Mouse (Mus musculus): ENCODE data around the gene Gm20517. TPM values are rescaled to one million over a fixed set of nuclear protein-coding genes. Genes with fewer than 3 reads are reported as not detected.

The Gm20517 gene
- polyA plus RNA-seq, 1 experiment, result 1.3 TPM

DNA sequence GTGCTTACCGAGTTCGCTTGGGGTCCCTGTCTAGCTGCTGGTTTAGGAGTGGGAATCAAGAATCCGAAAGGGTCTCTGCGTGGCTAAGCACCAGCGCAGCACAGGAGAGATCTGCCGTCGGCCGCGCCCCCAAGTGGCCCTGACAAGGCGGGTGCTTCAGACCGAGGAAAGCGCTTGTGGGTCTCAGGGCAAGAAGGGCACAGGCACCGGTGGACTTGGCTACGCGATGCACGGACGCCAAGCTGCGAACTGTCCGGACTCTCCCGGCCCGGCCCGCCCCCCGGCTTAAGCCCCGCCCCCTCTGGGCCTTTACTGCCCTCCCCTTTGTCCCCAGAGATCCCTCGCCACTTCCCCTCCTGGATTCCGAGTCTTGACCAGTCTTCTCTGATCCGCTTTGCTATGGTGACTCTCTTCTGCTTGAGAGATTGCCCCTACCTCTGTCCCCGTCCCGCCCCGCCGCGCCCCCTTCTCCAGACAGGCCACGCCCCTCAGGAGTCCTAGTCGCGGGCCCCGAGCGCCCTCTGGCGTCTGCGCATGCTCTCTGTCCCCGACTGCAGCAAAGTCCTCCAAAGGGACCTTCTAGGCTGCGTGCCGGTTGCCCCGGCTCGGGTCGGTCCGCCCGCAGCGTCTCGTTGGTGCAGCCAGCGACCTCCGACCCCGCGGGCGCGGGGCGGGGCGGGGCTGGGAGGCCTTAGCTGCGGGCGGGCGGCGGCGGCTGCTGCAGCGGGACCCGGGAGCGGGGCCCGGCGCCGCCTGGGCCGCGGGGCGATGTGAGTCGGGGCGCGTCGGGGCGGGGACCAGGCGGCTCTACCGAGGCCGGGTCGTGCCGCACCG lies 83.3 kb downstream of the Gm20517 start, which contains the start of gene Prickle4:
Gene Prickle4 (minus strand): TSS at position 234 of the 834 bp plus-strand sequence.
- Histone ChIP-seq H3K36me3 (ENCODE audit: control insufficient read depth, insufficient read depth) (no peaks in the 10 kb centered on the region), H3K79me3 (ENCODE audit: low read depth) (no peaks in the 10 kb centered on the region), H3K4me3 (ENCODE audit: insufficient read depth, poor library complexity, severe bottlenecking) (peak within 1 kb of the TSS; percentile 40), H3K27me3 (ENCODE audit: control insufficient read depth, insufficient read depth, insufficient read length) (no peaks in the 10 kb centered on the region), H3K79me2 (ENCODE audit: control insufficient read depth, insufficient read depth) (no peaks in the 10 kb centered on the region), H3ac (ENCODE audit: control insufficient read depth, insufficient read length, low read depth) (peak within 1 kb of the TSS; percentile 75)
- no peak for TF ChIP-seq FOSL1 (IDR thresholded peaks at IDR 0.05; ENCODE audit: insufficient read depth, low read length, poor library complexity, severe bottlenecking)
- TF ChIP-seq MYOG (IDR thresholded peaks at IDR 0.05; ENCODE audit: control insufficient read depth, extremely low read depth, insufficient read length), result no peak
- peak; percentile 91 for TF ChIP-seq CTCF (IDR thresholded peaks at IDR 0.05; ENCODE audit: control insufficient read depth, insufficient read depth, insufficient read length)
- TF ChIP-seq MAX (IDR thresholded peaks at IDR 0.05), result no peak
- TF ChIP-seq USF1 (IDR thresholded peaks at IDR 0.05; ENCODE audit: low read depth), result no peak

GRCm38 (mm10) chr17:47695337-47695710 lies 83.9 kb downstream of the Gm20517 start:
- Histone ChIP-seq H3K79me3 (ENCODE audit: low read depth) (no peaks in the 10 kb centered on the region), H3K27me3 (ENCODE audit: control insufficient read depth, insufficient read depth, insufficient read length) (no peaks in the 10 kb centered on the region)
- no peak for TF ChIP-seq MYOD1 (IDR thresholded peaks at IDR 0.05; ENCODE audit: control insufficient read depth, insufficient read length, low read depth)

DNA sequence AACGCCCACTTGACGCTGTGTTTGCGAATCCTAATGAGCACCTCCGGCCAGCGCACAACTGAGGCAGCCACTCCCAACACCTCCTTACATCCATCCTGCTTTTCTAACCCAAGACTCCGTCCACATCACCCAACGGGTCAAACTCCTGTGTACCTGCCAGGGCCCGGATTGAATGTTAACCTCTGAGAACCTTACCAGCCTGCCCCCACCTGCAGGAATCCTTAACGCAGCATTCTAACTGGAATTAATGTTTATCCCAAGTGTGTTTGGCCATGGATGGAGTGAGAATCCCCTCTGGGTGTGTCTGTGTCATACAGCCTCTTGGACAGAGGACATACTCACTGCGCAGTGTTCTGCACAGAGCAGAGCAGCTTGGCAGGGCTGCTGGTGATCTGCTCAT lies 86.8 kb downstream of the Gm20517 start:
- no peaks in the 10 kb centered on the region for H3K79me3 ChIP-seq (ENCODE audit: low read depth)
- H3K4me3 ChIP-seq (ENCODE audit: insufficient read depth, poor library complexity, severe bottlenecking), result no peak overlapping the region
- no peaks in the 10 kb centered on the region for H3K36me3 ChIP-seq (ENCODE audit: control insufficient read depth, insufficient read depth)
- TF ChIP-seq MYOD1 (IDR thresholded peaks at IDR 0.05; ENCODE audit: control insufficient read depth, insufficient read length, low read depth), result no peak
- no peak for TF ChIP-seq USF1 (IDR thresholded peaks at IDR 0.05; ENCODE audit: low read depth)
- TF ChIP-seq CTCF (IDR thresholded peaks at IDR 0.05; ENCODE audit: control insufficient read depth, insufficient read depth, insufficient read length), result no peak
- H3K27me3 ChIP-seq (ENCODE audit: control insufficient read depth, insufficient read depth, insufficient read length), result no peaks in the 10 kb centered on the region
- no peak overlapping the region for H3ac ChIP-seq (ENCODE audit: control insufficient read depth, insufficient read length, low read depth)
- H3K79me2 ChIP-seq (ENCODE audit: control insufficient read depth, insufficient read depth), result no peaks in the 10 kb centered on the region

More at GRCm38 (mm10) chr17:47695337-47695710, 83.9 kb downstream of the Gm20517 start:
- Histone ChIP-seq H3ac (ENCODE audit: control insufficient read depth, insufficient read length, low read depth) (peak overlapping the region; percentile 75), H3K4me3 (ENCODE audit: insufficient read depth, poor library complexity, severe bottlenecking) (peak overlapping the region; percentile 40), H3K79me2 (ENCODE audit: control insufficient read depth, insufficient read depth) (no peaks in the 10 kb centered on the region), H3K36me3 (ENCODE audit: control insufficient read depth, insufficient read depth) (no peaks in the 10 kb centered on the region)

GRCm38 (mm10) chr17:47699055-47699454 lies 87.7 kb downstream of the Gm20517 start:
- no peaks in the 10 kb centered on the region for H3K36me3 ChIP-seq (ENCODE audit: control insufficient read depth, insufficient read depth)
- H3K79me3 ChIP-seq (ENCODE audit: low read depth), result no peaks in the 10 kb centered on the region
- no peak overlapping the region for H3K4me3 ChIP-seq (ENCODE audit: insufficient read depth, poor library complexity, severe bottlenecking)
- no peaks in the 10 kb centered on the region for H3K79me2 ChIP-seq (ENCODE audit: control insufficient read depth, insufficient read depth)
- no peaks in the 10 kb centered on the region for H3K27me3 ChIP-seq (ENCODE audit: control insufficient read depth, insufficient read depth, insufficient read length)
- TF ChIP-seq USF1 (IDR thresholded peaks at IDR 0.05; ENCODE audit: low read depth), result no peak
- no peak for TF ChIP-seq FOSL1 (IDR thresholded peaks at IDR 0.05; ENCODE audit: insufficient read depth, low read length, poor library complexity, severe bottlenecking)
- TF ChIP-seq MAX (IDR thresholded peaks at IDR 0.05), result no peak
- no peak for TF ChIP-seq MYOG (IDR thresholded peaks at IDR 0.05; ENCODE audit: control insufficient read depth, extremely low read depth, insufficient read length)
- no peak for TF ChIP-seq CTCF (IDR thresholded peaks at IDR 0.05; ENCODE audit: control insufficient read depth, insufficient read depth, insufficient read length)
- no peak for TF ChIP-seq MYOD1 (IDR thresholded peaks at IDR 0.05; ENCODE audit: control insufficient read depth, insufficient read length, low read depth)
- TF ChIP-seq CEBPB (IDR thresholded peaks at IDR 0.05; ENCODE audit: low read depth), result no peak
- H3ac ChIP-seq (ENCODE audit: control insufficient read depth, insufficient read length, low read depth), result no peak overlapping the region

DNA sequence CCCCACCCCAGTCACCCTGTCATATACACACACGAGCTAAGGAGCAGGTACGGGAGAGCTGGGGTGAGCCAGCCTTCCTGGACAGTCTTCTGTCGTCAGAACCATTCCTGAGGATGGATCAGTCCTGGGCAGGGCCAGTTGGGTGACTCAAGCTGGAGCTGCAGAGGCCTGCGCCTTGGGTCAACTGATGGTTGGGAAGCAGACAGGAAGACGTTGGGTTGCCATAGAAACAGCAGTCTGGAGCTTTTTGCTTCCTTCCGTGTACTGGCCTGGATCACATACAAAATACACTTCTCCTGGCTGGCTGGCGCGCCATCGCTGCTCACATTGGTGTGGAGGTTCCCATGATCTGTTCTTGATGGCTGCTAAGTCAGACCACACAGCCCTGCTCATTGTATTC lies 90.4 kb downstream of the Gm20517 start:
- no peak overlapping the region for H3ac ChIP-seq (ENCODE audit: control insufficient read depth, insufficient read length, low read depth)
- H3K27me3 ChIP-seq (ENCODE audit: control insufficient read depth, insufficient read depth, insufficient read length), result no peaks in the 10 kb centered on the region
- TF ChIP-seq MYOG (IDR thresholded peaks at IDR 0.05; ENCODE audit: control insufficient read depth, extremely low read depth, insufficient read length) (no peak), MAX (IDR thresholded peaks at IDR 0.05) (no peak), MYOD1 (IDR thresholded peaks at IDR 0.05; ENCODE audit: control insufficient read depth, insufficient read length, low read depth) (no peak), CTCF (IDR thresholded peaks at IDR 0.05; ENCODE audit: control insufficient read depth, insufficient read depth, insufficient read length) (no peak), FOSL1 (IDR thresholded peaks at IDR 0.05; ENCODE audit: insufficient read depth, low read length, poor library complexity, severe bottlenecking) (no peak), USF1 (IDR thresholded peaks at IDR 0.05; ENCODE audit: low read depth) (no peak), CEBPB (IDR thresholded peaks at IDR 0.05; ENCODE audit: low read depth) (no peak)
- H3K79me3 ChIP-seq (ENCODE audit: low read depth), result no peaks in the 10 kb centered on the region
- no peak overlapping the region for H3K4me3 ChIP-seq (ENCODE audit: insufficient read depth, poor library complexity, severe bottlenecking)
- no peaks in the 10 kb centered on the region for H3K79me2 ChIP-seq (ENCODE audit: control insufficient read depth, insufficient read depth)
- H3K36me3 ChIP-seq (ENCODE audit: control insufficient read depth, insufficient read depth), result no peaks in the 10 kb centered on the region

Measured in C2C12 (cell line).